In genomic region chr11:9116121-9116520, GRCm38 (mm10) we compare ENCODE assay signal across 9 mouse cellular contexts. TPM values are rescaled to one million over a fixed set of nuclear protein-coding genes. Genes with fewer than 3 reads are reported as not detected.
DNase-seq lines count a peak whose midpoint lies in the region; ATAC-seq lines count a peak whose summit lies in the region.
"Had no signal": no experiment of that assay in that cellular context is flagged by ENCODE, and none has a peak within 500 bp of the region (broad histone marks: within the 10 kb centered on the region; RNA-seq: fewer than 3 reads in every experiment).

No protein-coding gene starts in this region.

- peaks cover 57% of the 10 kb centered on the region for H3K27me3 ChIP-seq in kidney, embryonic 14.5 days (ENCODE audit: control insufficient read depth, insufficient read depth, low read length)
- peaks cover 34% of the 10 kb centered on the region for H3K27me3 ChIP-seq in intestine, embryonic 15.5 days (replicated peaks)

- H3K27ac ChIP-seq in kidney, embryonic 14.5 days (ENCODE audit: low read depth, low read length): no peak overlapping the region
- no peak overlapping the region for H3K27ac ChIP-seq in intestine, embryonic 15.5 days

- DNase-seq in kidney, postnatal 25 days: no peak
- DNase-seq in embryo, embryonic 10 days (ENCODE audit: low spot score): peak; percentile 51
- DNase-seq in neural tube, embryonic 10.5 days (ENCODE audit: extremely low spot score, low spot score): peak; percentile 31
- no peak for DNase-seq in right cerebral cortex, postnatal 10 days (ENCODE audit: low spot score in 2 of 2)
- no peak for DNase-seq in cerebellum, adult 11 months
- no peak for DNase-seq in T-cell, adult 2 months (ENCODE audit: low spot score)

- H3K36me3 ChIP-seq in kidney, embryonic 14.5 days (ENCODE audit: control insufficient read depth, insufficient read depth, low read length): no peaks in the 10 kb centered on the region
- H3K36me3 ChIP-seq in intestine, embryonic 15.5 days: no peaks in the 10 kb centered on the region

- no peak for ATAC-seq in kidney, embryonic 14.5 days (ENCODE audit: low FRiP score, low TSS enrichment)
- ATAC-seq in intestine, embryonic 15.5 days: peak; percentile 40; the same call in 1 of the 2 replicates
- ATAC-seq: Patski had no signal

- H3K9ac ChIP-seq in kidney, embryonic 14.5 days (ENCODE audit: low read depth, low read length): no peak overlapping the region
- no peak overlapping the region for H3K9ac ChIP-seq in intestine, embryonic 15.5 days

- peak overlapping the region; percentile 26 for H3K4me2 ChIP-seq in kidney, embryonic 14.5 days (replicated peaks; ENCODE audit: low read depth, low read length)
- peak overlapping the region; percentile 55 for H3K4me2 ChIP-seq in intestine, embryonic 15.5 days (replicated peaks)

- no peaks in the 10 kb centered on the region for H3K9me3 ChIP-seq in kidney, embryonic 14.5 days (ENCODE audit: control insufficient read depth, low read length)
- H3K9me3 ChIP-seq in intestine, embryonic 15.5 days: no peaks in the 10 kb centered on the region

- no peak overlapping the region for H3K4me3 ChIP-seq in kidney, embryonic 14.5 days (ENCODE audit: low read length)
- H3K4me3 ChIP-seq in intestine, embryonic 15.5 days (replicated peaks): peak overlapping the region; percentile 10; the same call in 1 of the 2 replicates

- 2% methylated on average over 10 of the region's 10 CpGs for WGBS in kidney, embryonic 14.5 days
- WGBS in intestine, embryonic 15.5 days: 2% methylated on average over 10 of the region's 10 CpGs

- H3K4me1 ChIP-seq in kidney, embryonic 14.5 days (ENCODE audit: control insufficient read depth, insufficient read depth, low read length): peaks cover 8% of the 10 kb centered on the region; the same call in 1 of the 2 replicates
- H3K4me1 ChIP-seq in intestine, embryonic 15.5 days (replicated peaks): peaks cover 18% of the 10 kb centered on the region; the same call in 1 of the 2 replicates

RNA-seq across cellular contexts. Expression of gene Upp1, which starts 1.8 kb away (rescaled TPM):
- polyA plus RNA-seq in kidney, embryonic 14.5 days (2014; fragmentation: Nextera tagmentation; extraction: Ambion mirVana): 8.6 and 10.4 TPM in 2 replicates
- 5.4 and 6.6 TPM in 2 replicates for polyA plus RNA-seq in intestine, embryonic 15.5 days (2015; fragmentation: Nextera tagmentation; extraction: Ambion mirVana)

Comparison
In these comparisons a context has a peak if more than half of its experiments do, and no peak if none do; other contexts are left out.
1. DNase-seq: peak in embryo, embryonic 10 days (single experiment) and neural tube, embryonic 10.5 days (single experiment); none in kidney, postnatal 25 days (0 of 2), right cerebral cortex, postnatal 10 days (0 of 2), cerebellum, adult 11 months (single experiment) and T-cell, adult 2 months (single experiment).